Mouse (Mus musculus): ENCODE data around the gene Klrg2.

GRCm38 (mm10) chr6:38635941-38636851 lies 846 bp downstream of the Klrg2 start:
- no peak for TF ChIP-seq EP300 (IDR thresholded peaks at IDR 0.05; ENCODE audit: insufficient read depth, low read depth, low read length)
- no peak for TF ChIP-seq POLR2A (IDR thresholded peaks at IDR 0.05; ENCODE audit: insufficient read depth, low read depth, low read length)

Measured in heart, adult 2 months (tissue).